Mouse (Mus musculus): ENCODE measurements around the gene Wsb2. TPM values are rescaled to one million over a fixed set of nuclear protein-coding genes. Genes with fewer than 3 reads are reported as not detected.
"Not testable (repeated sequence)": the region's sequence is repeated elsewhere in the genome, so short reads cannot be mapped to it uniquely, and the experiment has no call there.

Wsb2 gene
- polyA plus RNA-seq, 1 experiment from 2014 or later = 86.8 TPM

DNA sequence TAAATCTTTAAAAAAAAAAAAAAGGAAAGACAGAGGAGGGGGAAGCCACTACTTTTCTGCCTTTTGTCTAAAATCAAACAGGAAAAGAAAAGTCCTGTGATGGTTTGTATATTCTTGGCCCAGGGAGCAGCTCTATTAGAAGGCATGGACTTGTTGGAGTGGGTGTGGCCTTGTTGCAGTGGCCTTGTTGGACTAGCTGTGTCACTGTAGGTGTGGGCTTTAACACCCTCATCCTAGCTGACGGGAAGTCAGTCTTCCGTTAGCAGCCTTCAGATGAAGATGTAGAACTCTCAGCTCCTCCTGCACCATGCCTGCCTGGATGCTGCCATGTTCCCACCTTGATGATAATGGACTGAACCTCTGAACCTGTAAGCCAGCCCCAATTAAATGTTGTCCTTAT is 47.6 kb downstream of the Wsb2 start:
- H3K27ac ChIP-seq; H3K4me3 ChIP-seq; H3K36me3 ChIP-seq; H3K4me1 ChIP-seq (replicated peaks); DNase-seq (ENCODE audit: low spot score); H3K9me3 ChIP-seq; H3K27me3 ChIP-seq (ENCODE audit: insufficient read depth, poor library complexity, severe bottlenecking): not testable (repeated sequence)
- WGBS = 97% methylated on average over 2 of the region's 2 CpGs

DNA sequence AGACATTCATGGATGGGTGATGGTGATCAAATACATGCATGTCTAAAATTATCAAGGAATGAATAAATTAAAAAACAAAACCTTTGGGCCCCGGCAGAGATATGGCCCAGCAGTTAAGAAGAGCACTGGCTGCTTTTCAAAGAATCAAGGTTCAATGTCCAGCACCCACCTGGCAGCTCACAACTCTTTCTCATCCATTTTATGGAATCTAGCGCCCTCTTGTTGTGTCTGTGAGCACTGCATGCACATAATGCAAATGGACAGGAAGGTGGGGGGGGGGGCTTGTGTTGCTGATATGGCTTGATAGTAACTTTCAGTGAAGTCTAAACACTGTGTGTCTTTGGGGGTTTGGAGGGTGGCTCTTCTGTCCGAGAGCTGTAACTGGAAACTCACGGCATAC is 51.1 kb downstream of the Wsb2 start:
- Histone ChIP-seq H3K36me3 (no peaks in the 10 kb centered on the region), H3K27ac (no peak overlapping the region), H3K9me3 (no peaks in the 10 kb centered on the region), H3K27me3 (ENCODE audit: insufficient read depth, poor library complexity, severe bottlenecking) (peaks cover 33% of the 10 kb centered on the region), H3K4me1 (replicated peaks) (peaks cover 5% of the 10 kb centered on the region), H3K4me3 (no peak overlapping the region)
- WGBS = 75% methylated on average over 4 of the region's 4 CpGs
- peak; percentile 31 for DNase-seq (ENCODE audit: low spot score)

DNA sequence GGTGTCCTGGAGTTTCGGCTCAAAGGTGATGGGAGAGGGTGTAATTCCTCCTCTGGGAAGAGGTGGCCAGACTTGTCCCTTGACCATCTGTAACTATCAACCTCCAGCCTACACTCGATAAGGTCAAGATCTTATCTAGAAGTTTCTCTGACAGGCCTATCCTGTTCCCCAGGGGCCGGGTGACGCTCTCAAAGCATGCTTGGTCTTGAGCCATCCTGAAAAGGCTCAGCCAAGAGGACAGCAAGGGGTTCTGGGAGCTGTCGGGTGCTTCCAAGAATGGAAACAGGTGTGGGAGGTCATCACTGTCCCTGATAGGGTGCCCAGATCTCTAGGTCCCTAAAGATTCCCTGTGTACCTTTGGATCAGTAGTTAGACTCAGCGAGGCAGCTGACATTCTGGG is 52.3 kb downstream of the Wsb2 start:
- Histone ChIP-seq H3K36me3 (no peaks in the 10 kb centered on the region), H3K27me3 (ENCODE audit: insufficient read depth, poor library complexity, severe bottlenecking) (peaks cover 45% of the 10 kb centered on the region), H3K4me1 (replicated peaks) (peaks cover 16% of the 10 kb centered on the region), H3K4me3 (no peak overlapping the region), H3K27ac (no peak overlapping the region), H3K9me3 (no peaks in the 10 kb centered on the region)
- WGBS = 76% methylated on average over 6 of the region's 6 CpGs
- no peak for DNase-seq (ENCODE audit: low spot score)

DNA sequence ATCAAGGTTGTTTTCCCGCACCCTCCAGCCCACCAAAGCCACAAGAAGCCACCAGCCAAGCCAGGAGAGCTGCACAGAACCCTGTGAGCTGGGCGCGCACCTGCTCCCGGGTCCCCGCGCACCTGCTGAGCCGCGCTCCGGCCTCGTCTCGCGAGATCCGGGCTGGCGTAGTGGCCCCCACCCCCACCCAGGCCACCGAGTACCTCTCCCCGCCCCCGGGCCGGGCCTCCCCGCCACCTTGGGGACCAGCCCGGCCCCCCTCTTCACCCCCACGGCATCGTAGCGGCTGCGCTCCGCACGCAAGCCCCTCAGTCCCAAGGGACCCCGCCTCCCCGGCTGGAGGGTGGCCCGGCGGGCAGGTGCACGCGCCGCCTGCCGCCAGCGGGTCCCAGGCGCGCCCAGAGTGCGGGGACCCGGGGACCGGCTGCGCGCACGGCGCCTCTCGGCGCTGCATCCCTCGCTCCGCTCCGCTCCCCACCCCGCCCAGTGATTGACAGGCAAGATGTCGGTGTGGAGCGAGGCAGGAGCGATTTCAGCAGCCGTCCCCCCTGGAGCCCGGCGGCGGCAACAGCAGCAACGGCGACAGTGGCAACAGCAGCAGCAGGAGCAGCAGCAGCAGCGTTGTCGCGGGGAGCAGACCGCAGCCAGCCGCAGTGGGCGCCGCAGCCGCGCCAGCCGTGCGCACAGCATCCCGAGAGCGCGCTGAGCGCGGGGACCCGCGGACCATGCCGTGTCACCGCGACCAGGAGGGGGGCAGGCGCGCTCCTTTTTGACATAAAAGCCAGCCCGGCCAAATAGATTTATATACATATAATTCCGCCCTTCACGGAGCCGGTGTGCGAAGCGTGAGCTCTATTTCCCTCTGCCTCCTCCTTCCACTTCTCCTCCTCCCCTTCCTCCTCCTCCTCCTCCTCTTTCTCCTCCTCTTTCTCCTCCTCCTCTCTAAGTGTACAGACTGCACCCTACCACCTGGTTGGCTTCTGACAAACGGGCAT is 56.7 kb downstream of the Wsb2 start, which contains the start of gene Ksr2:
Gene Ksr2 (plus strand): TSS at position 494 of the 995 bp plus-strand sequence.
- peak; percentile 85 for DNase-seq (ENCODE audit: low spot score)
- under 1% methylated on average over 89 of the region's 89 CpGs for WGBS
- H3K36me3 ChIP-seq = no peaks in the 10 kb centered on the region
- peak within 1 kb of the TSS; percentile 87 for H3K4me3 ChIP-seq
- peak within 1 kb of the TSS; percentile 92 for H3K27ac ChIP-seq
- peaks cover 23% of the 10 kb centered on the region for H3K4me1 ChIP-seq (replicated peaks)
- H3K27me3 ChIP-seq (ENCODE audit: insufficient read depth, poor library complexity, severe bottlenecking) = peaks cover 72% of the 10 kb centered on the region
- no peaks in the 10 kb centered on the region for H3K9me3 ChIP-seq

DNA sequence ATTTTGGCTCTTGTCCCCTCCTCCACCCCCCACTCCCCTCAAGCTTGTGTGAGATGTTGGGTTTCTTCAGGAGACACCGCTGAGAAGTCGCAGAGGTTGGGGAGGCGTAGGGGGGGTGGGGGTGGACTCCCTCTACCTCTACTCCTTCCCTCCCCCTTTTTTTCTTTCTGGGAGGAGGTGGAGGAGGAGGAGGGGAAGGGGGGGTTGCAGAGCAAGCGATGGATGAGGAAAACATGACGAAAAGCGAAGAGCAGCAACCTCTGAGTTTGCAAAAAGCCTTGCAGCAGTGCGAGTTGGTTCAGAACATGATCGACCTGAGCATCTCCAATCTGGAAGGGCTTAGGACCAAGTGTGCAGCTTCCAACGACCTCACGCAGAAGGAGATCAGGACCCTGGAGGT is 57.5 kb downstream of the Wsb2 start:
- peaks cover 72% of the 10 kb centered on the region for H3K27me3 ChIP-seq (ENCODE audit: insufficient read depth, poor library complexity, severe bottlenecking)
- no peaks in the 10 kb centered on the region for H3K9me3 ChIP-seq
- no peaks in the 10 kb centered on the region for H3K36me3 ChIP-seq
- DNase-seq (ENCODE audit: low spot score) = no peak
- H3K4me1 ChIP-seq (replicated peaks) = peaks cover 23% of the 10 kb centered on the region
- 1% methylated on average over 10 of the region's 10 CpGs for WGBS
- H3K4me3 ChIP-seq = peak overlapping the region; percentile 87
- H3K27ac ChIP-seq = peak overlapping the region; percentile 92

DNA sequence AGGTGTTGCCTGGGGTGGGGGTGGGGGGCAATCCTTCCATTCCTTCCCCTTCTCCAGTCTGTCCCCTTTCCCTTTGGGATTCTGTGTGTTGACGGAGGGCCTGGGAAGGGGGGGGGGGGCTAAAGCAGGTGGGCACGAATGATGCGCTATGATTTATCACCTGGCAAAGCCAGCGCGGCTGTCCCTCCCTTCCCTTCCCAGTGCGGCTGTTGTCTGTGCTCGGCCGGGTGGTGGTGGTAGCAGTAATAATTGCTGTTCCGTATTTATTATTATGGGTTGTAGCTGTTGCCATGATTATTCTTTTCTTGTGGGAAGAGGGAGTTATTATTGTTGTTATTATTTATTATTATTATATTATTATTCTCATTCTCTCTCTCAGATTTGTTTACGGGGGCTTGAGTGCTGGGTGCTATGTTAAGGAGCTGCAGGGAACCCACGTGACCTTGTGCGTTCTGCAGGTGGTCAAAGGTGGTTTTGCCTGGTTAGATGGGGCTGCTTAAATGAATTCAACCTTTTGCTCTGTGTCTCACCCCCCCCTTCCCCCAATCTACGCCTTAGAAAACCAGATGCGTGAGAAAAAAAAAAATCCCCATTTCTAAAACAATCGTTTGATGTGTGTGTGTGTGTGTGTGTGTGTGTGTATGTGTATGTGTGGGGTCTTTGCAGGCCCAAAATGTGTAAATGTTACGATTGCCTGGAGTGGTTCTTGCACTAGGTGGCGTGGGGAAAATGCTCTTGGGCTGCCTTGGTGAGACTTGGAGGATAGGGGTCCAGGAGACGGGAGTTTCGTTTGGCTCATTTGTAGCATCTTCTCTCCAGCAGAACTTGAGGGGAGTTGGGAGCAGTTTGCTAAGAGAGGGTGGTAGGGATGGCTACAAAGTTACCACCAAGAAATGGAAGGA is 58.2 kb downstream of the Wsb2 start:
- Histone ChIP-seq H3K4me1 (replicated peaks) (peaks cover 23% of the 10 kb centered on the region), H3K27ac (peak overlapping the region; percentile 92; the same call in 1 of the 2 replicates), H3K36me3 (no peaks in the 10 kb centered on the region), H3K27me3 (ENCODE audit: insufficient read depth, poor library complexity, severe bottlenecking) (peaks cover 65% of the 10 kb centered on the region), H3K4me3 (peak overlapping the region; percentile 87), H3K9me3 (no peaks in the 10 kb centered on the region)
- 28% methylated on average over 19 of the region's 19 CpGs for WGBS
- DNase-seq (ENCODE audit: low spot score) = no peak

DNA sequence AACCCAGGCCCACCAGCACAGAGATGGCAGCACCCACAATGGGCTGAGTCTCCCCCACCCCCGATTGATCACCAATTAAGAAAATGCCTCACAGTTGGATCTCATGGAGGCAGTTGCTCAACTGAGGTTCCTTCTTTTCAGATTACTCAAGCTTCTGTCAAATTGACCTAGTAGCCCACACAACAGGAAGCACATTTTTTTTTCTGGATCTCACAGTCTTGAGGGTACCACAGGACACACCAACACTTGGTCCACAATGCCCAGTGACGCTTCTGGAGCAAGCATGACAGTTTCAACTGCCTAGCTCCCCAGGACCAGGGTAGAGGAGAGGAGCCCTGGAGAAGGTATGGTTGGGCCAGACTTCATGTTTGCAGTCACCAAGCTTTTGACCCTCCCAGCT is 60.3 kb downstream of the Wsb2 start:
- peaks cover 27% of the 10 kb centered on the region for H3K4me1 ChIP-seq (replicated peaks)

More for the DNA sequence above, 60.3 kb downstream of the Wsb2 start:
- no peak overlapping the region for H3K27ac ChIP-seq
- DNase-seq (ENCODE audit: low spot score) = no peak
- no peaks in the 10 kb centered on the region for H3K9me3 ChIP-seq
- H3K27me3 ChIP-seq (ENCODE audit: insufficient read depth, poor library complexity, severe bottlenecking) = peaks cover 46% of the 10 kb centered on the region
- no peak overlapping the region for H3K4me3 ChIP-seq
- H3K36me3 ChIP-seq = no peaks in the 10 kb centered on the region
- 71% methylated on average over 2 of the region's 2 CpGs for WGBS

Other genes starting within 250 kb of the Wsb2 start
- gene Suds3, start 241.2 kb upstream of the Wsb2 start, polyA plus RNA-seq (2016; fragmentation: Nextera tagmentation; extraction: Ambion mirVana) = 79.1 and 90.4 TPM in 2 replicates
- 10.4 and 16.4 TPM in 2 replicates for gene Taok3, start 237.2 kb upstream of the Wsb2 start, polyA plus RNA-seq (2016; fragmentation: Nextera tagmentation; extraction: Ambion mirVana)
- gene Pebp1, start 69.7 kb upstream of the Wsb2 start, polyA plus RNA-seq (2016; fragmentation: Nextera tagmentation; extraction: Ambion mirVana) = 928 and 949 TPM in 2 replicates
- 1.8 and 3.4 TPM in 2 replicates for gene Vsig10, start 38.2 kb upstream of the Wsb2 start, polyA plus RNA-seq (2016; fragmentation: Nextera tagmentation; extraction: Ambion mirVana)
- gene Rfc5, start 31.7 kb downstream of the Wsb2 start, polyA plus RNA-seq (2016; fragmentation: Nextera tagmentation; extraction: Ambion mirVana) = 109 and 135 TPM in 2 replicates
- gene Ksr2, start 56.7 kb downstream of the Wsb2 start, polyA plus RNA-seq (2016; fragmentation: Nextera tagmentation; extraction: Ambion mirVana) = 0.92 and 2.1 TPM in 2 replicates

Measured in hindbrain, embryonic 10.5 days (tissue).